Mouse (Mus musculus): ENCODE measurements around the gene Ifngr1. TPM values are rescaled to one million over a fixed set of nuclear protein-coding genes. Genes with fewer than 3 reads are reported as not detected.

Gene Ifngr1
- total and polyA plus RNA-seq, 3 experiments = 17.3 to 36.0 (median 26.7) TPM

DNA sequence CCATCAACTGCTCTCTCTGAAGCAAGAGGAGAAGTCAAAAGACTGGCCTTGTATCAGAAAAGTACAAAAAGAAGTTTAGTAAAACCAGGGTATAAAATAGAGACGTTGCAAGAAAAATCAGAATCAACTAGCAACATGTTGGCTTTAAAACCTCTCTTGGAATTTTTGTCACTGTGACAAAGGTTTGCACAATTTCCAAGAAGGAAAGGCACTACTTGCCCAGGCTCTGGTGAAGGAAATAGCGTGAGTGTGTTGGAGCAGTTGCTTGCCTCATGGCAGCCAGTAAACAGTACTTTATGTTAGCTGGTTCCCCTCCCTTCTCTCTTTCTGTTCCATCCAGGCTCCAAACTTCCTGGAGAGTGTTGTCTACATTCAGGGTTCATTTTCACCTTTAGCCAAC lies 43.3 kb upstream of the Ifngr1 start:
- DNase-seq (ENCODE audit: extremely low read depth) = no peak
- no peak for TF ChIP-seq MAX (IDR thresholded peaks at IDR 0.05; ENCODE audit: low read length)
- TF ChIP-seq KAT2A (IDR thresholded peaks at IDR 0.05; ENCODE audit: insufficient replicate concordance, low read length) = no peak
- TF ChIP-seq MYC (IDR thresholded peaks at IDR 0.05; ENCODE audit: low read depth, low read length) = no peak
- no peak for TF ChIP-seq BHLHE40 (IDR thresholded peaks at IDR 0.05; ENCODE audit: low read depth, low read length)
- no peak for TF ChIP-seq ZMIZ1 (IDR thresholded peaks at IDR 0.05; ENCODE audit: low read depth, low read length)
- no peak for TF ChIP-seq UBTF (IDR thresholded peaks at IDR 0.05; ENCODE audit: low read depth, low read length)
- no peak for TF ChIP-seq ETS1 (conservative IDR thresholded peaks at IDR 0.05; ENCODE audit: low read depth, low read length)
- no peak for TF ChIP-seq CHD1 (IDR thresholded peaks at IDR 0.05; ENCODE audit: low read depth, low read length)
- no peak for TF ChIP-seq MAZ (IDR thresholded peaks at IDR 0.05; ENCODE audit: low read depth, low read length)
- no peak for TF ChIP-seq E2F4 (IDR thresholded peaks at IDR 0.05; ENCODE audit: insufficient replicate concordance, low read depth, low read length)
- TF ChIP-seq IRF4 (IDR thresholded peaks at IDR 0.05; ENCODE audit: low read depth, low read length) = no peak
- TF ChIP-seq POLR2A (IDR thresholded peaks at IDR 0.05; ENCODE audit: low read depth, low read length) = no peak
- TF ChIP-seq MXI1 (IDR thresholded peaks at IDR 0.05; ENCODE audit: low read depth, low read length) = no peak
- TF ChIP-seq NRF1 (IDR thresholded peaks at IDR 0.05; ENCODE audit: low read depth, low read length) = no peak
- TF ChIP-seq CHD2 (IDR thresholded peaks at IDR 0.05; ENCODE audit: low read length) = no peak
- no peak for TF ChIP-seq RAD21 (IDR thresholded peaks at IDR 0.05; ENCODE audit: low read depth, low read length)
- Histone ChIP-seq H3K4me1 (ENCODE audit: control insufficient read depth in 1 of 2, insufficient read depth in 2 of 2) (no peaks in the 10 kb centered on the region; a peak in 2 of 4 replicates), H3K4me3 (replicated peaks in 1 of 3; ENCODE audit: low read depth in 2 of 3, low read length in 2 of 3, poor library complexity in 1 of 3) (no peak overlapping the region), H3K27ac (ENCODE audit: insufficient read depth, low read depth) (no peak overlapping the region), H3K36me3 (replicated peaks in 1 of 2; ENCODE audit: control insufficient read depth in 1 of 2, insufficient read depth in 1 of 2, low read length in 1 of 2) (no peaks in the 10 kb centered on the region), H3K27me3 (replicated peaks) (no peaks in the 10 kb centered on the region), H3K4me2 (ENCODE audit: insufficient read depth, low read depth, poor library complexity, severe bottlenecking) (no peak overlapping the region), H3K9ac (ENCODE audit: insufficient read depth, low read depth) (no peak overlapping the region), H3K9me3 (replicated peaks; ENCODE audit: low read length) (no peaks in the 10 kb centered on the region), H3K79me2 (replicated peaks; ENCODE audit: control insufficient read depth, extremely low read depth, insufficient read depth, poor library complexity, severe bottlenecking) (no peaks in the 10 kb centered on the region)
- dilution Hi-C loops (cut with MboI; ENCODE audit: extremely low pct_ligation_motif_present, extremely low pct_unique_long_range_greater_than_20kb, low sequenced_read_pairs) = no loop called here
- in situ Hi-C loops (cut with MboI; ENCODE audit: low pct_ligation_motif_present, low pct_unique_long_range_greater_than_20kb, low sequenced_read_pairs) = no loop called here

DNA sequence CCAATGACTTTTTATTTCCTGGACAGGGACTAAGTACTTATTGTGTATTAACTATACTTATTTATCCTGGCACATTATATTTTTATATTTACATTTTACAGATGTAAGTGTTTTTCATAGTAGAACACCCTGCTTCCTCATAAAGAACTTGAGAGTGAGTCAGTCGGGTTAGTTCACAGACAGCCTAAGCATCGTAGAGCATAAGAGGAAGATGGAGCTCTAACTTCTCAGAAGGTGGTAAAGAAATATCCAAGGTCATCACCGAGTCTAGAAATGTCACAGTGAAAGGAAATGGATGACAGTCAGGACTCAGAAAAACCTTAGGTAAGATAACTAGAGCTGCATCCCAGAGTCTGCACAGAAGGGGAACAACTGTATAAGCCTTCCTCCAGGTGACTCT lies 40.2 kb upstream of the Ifngr1 start:
- Histone ChIP-seq H3K27ac (ENCODE audit: insufficient read depth, low read depth) (no peak overlapping the region), H3K4me1 (ENCODE audit: control insufficient read depth in 1 of 2, insufficient read depth in 2 of 2) (no peaks in the 10 kb centered on the region; a peak in 2 of 4 replicates), H3K4me2 (ENCODE audit: insufficient read depth, low read depth, poor library complexity, severe bottlenecking) (no peak overlapping the region), H3K9ac (ENCODE audit: insufficient read depth, low read depth) (no peak overlapping the region), H3K27me3 (replicated peaks) (no peaks in the 10 kb centered on the region), H3K9me3 (replicated peaks; ENCODE audit: low read length) (no peaks in the 10 kb centered on the region), H3K79me2 (replicated peaks; ENCODE audit: control insufficient read depth, extremely low read depth, insufficient read depth, poor library complexity, severe bottlenecking) (no peaks in the 10 kb centered on the region), H3K4me3 (replicated peaks in 1 of 3; ENCODE audit: low read depth in 2 of 3, low read length in 2 of 3, poor library complexity in 1 of 3) (no peak overlapping the region), H3K36me3 (replicated peaks in 1 of 2; ENCODE audit: control insufficient read depth in 1 of 2, insufficient read depth in 1 of 2, low read length in 1 of 2) (no peaks in the 10 kb centered on the region)
- TF ChIP-seq BHLHE40 (IDR thresholded peaks at IDR 0.05; ENCODE audit: low read depth, low read length) = no peak
- TF ChIP-seq SMC3 (IDR thresholded peaks at IDR 0.05; ENCODE audit: low read depth, low read length) = no peak
- no peak for TF ChIP-seq ELF1 (IDR thresholded peaks at IDR 0.05; ENCODE audit: low read depth, low read length)
- TF ChIP-seq ZMIZ1 (IDR thresholded peaks at IDR 0.05; ENCODE audit: low read depth, low read length) = no peak
- TF ChIP-seq CTCF (conservative IDR thresholded peaks at IDR 0.05 in 1 of 2, IDR thresholded peaks at IDR 0.05 in 1 of 2; ENCODE audit: low read depth in 2 of 2, low read length in 2 of 2) = no peak
- TF ChIP-seq ZNF384 (IDR thresholded peaks at IDR 0.05; ENCODE audit: low read depth, low read length) = no peak
- no peak for TF ChIP-seq UBTF (IDR thresholded peaks at IDR 0.05; ENCODE audit: low read depth, low read length)
- TF ChIP-seq MAX (IDR thresholded peaks at IDR 0.05; ENCODE audit: low read length) = no peak
- no peak for TF ChIP-seq JUND (conservative IDR thresholded peaks at IDR 0.05; ENCODE audit: low read depth, low read length)
- no peak for TF ChIP-seq PAX5 (IDR thresholded peaks at IDR 0.05; ENCODE audit: low read length)
- no peak for TF ChIP-seq EP300 (IDR thresholded peaks at IDR 0.05; ENCODE audit: low read length)
- TF ChIP-seq USF2 (conservative IDR thresholded peaks at IDR 0.05; ENCODE audit: low read depth, low read length) = no peak
- DNase-seq (ENCODE audit: extremely low read depth) = no peak
- dilution Hi-C loops (cut with MboI; ENCODE audit: extremely low pct_ligation_motif_present, extremely low pct_unique_long_range_greater_than_20kb, low sequenced_read_pairs) = no loop called here
- in situ Hi-C loops (cut with MboI; ENCODE audit: low pct_ligation_motif_present, low pct_unique_long_range_greater_than_20kb, low sequenced_read_pairs) = no loop called here

Measured in CH12.LX (cell line).